Mouse (Mus musculus) MEL (cell line): ENCODE measurements around the gene Itga9. TPM values are rescaled to one million over a fixed set of nuclear protein-coding genes. Genes with fewer than 3 reads are reported as not detected.

ENCODE experiments used
- DNase-seq: peaks from one replicate; pipeline ENCODE4 v3.0.0; 2011; ENCODE audit warnings: low read depth, low spot score
- H3K27ac ChIP-seq: 2 replicates; pipeline ENCODE4 v1.5.1; 2012; ENCODE audit warnings: low read depth, mild to moderate bottlenecking, control low read depth, low read length, moderate library complexity; ENCODE audit not compliant: control insufficient read depth
- H3K27me3 ChIP-seq, 2 experiments: fragments of 150-350 bp in 1 of 2; sonication (generic) in 1 of 2; 2 replicates each; pipeline ENCODE4 v1.6.1; 2012; ENCODE audit warnings: low read length in 2 of 2, mild to moderate bottlenecking in 2 of 2, improper control_type of control experiment in 1 of 2, moderate library complexity in 1 of 2; ENCODE audit not compliant: insufficient read depth in 2 of 2, control insufficient read depth in 1 of 2
- H3K36me3 ChIP-seq, 2 experiments: 2 replicates each; pipeline ENCODE4 v1.6.1; 2012 to 2014; ENCODE audit warnings: low read length in 2 of 2, improper control_type of control experiment in 1 of 2, inconsistent platforms in 1 of 2, mild to moderate bottlenecking in 1 of 2; ENCODE audit not compliant: insufficient read depth in 2 of 2, control insufficient read depth in 1 of 2
- H3K4me1 ChIP-seq, 2 experiments: fragments of 150-350 bp in 1 of 2; sonication (generic) in 1 of 2; 2 replicates each; pipeline ENCODE4 v1.6.1; 2012; ENCODE audit warnings: low read length in 2 of 2, improper control_type of control experiment in 1 of 2, mild to moderate bottlenecking in 1 of 2; ENCODE audit not compliant: insufficient read depth in 2 of 2, control insufficient read depth in 1 of 2
- H3K4me3 ChIP-seq, 2 experiments: fragments of 150-350 bp in 1 of 2; sonication (generic) in 1 of 2; 2 replicates each; pipeline ENCODE4 v1.5.1; 2012; ENCODE audit warnings: low read depth in 2 of 2, low read length in 2 of 2, mild to moderate bottlenecking in 2 of 2, moderate library complexity in 2 of 2, control low read depth in 1 of 2, improper control_type of control experiment in 1 of 2; ENCODE audit not compliant: control insufficient read depth in 1 of 2, insufficient read depth in 1 of 2
- H3K79me2 ChIP-seq: 2 replicates; pipeline ENCODE4 v1.6.1; 2012; ENCODE audit warnings: mild to moderate bottlenecking, low read length, moderate library complexity; ENCODE audit not compliant: control insufficient read depth, poor library complexity, insufficient read depth
- H3K9ac ChIP-seq: 2 replicates; pipeline ENCODE4 v1.6.1; 2012; ENCODE audit warnings: low read depth, mild to moderate bottlenecking, control low read depth, low read length, moderate library complexity; ENCODE audit not compliant: control insufficient read depth, poor library complexity, severe bottlenecking
- H3K9me3 ChIP-seq: fragments of 150-350 bp; sonication (generic); replicated peaks from 2 replicates; pipeline ENCODE4 v1.6.1; 2012; ENCODE audit warnings: mild to moderate bottlenecking, low read length, improper control_type of control experiment, moderate library complexity; ENCODE audit not compliant: insufficient read depth
- BHLHE40 ChIP-seq: IDR thresholded peaks from 2 replicates; pipeline ENCODE4 v1.6.1; 2012; ENCODE audit warnings: low read depth, mild to moderate bottlenecking, inconsistent platforms, low read length, improper control_type of control experiment, borderline replicate concordance
- CHD2 ChIP-seq: IDR thresholded peaks from 2 replicates; pipeline ENCODE4 v1.6.1; 2011; ENCODE audit warnings: low read length, improper control_type of control experiment
- CTCF ChIP-seq, 3 experiments: IDR thresholded peaks in 2 of 3; conservative IDR thresholded peaks in 1 of 3; 2 replicates each; pipeline ENCODE4 v1.5.1; 2011 to 2012; ENCODE audit warnings: low read length in 3 of 3, low read depth in 2 of 3, mild to moderate bottlenecking in 2 of 3, improper control_type of control experiment in 1 of 3, inconsistent platforms in 1 of 3, mixed read lengths in 1 of 3, moderate library complexity in 1 of 3; ENCODE audit not compliant: control insufficient read depth in 1 of 3, insufficient read depth in 1 of 3, poor library complexity in 1 of 3, severe bottlenecking in 1 of 3
- E2F4 ChIP-seq: IDR thresholded peaks from 2 replicates; pipeline ENCODE4 v1.6.1; 2011; ENCODE audit warnings: low read depth, low read length, improper control_type of control experiment, borderline replicate concordance
- ETS1 ChIP-seq: IDR thresholded peaks from 2 replicates; pipeline ENCODE4 v1.6.1; 2012; ENCODE audit warnings: low read depth, mild to moderate bottlenecking, inconsistent platforms, low read length, improper control_type of control experiment, moderate library complexity
- JUND ChIP-seq: IDR thresholded peaks from 2 replicates; pipeline ENCODE4 v1.6.1; 2011; ENCODE audit warnings: low read depth, mild to moderate bottlenecking, improper control_type of control experiment, low read length
- MAFK ChIP-seq: IDR thresholded peaks from 2 replicates; pipeline ENCODE4 v1.6.1; 2011; ENCODE audit warnings: low read depth, mild to moderate bottlenecking, low read length, improper control_type of control experiment, borderline replicate concordance
- MAX ChIP-seq: IDR thresholded peaks from 2 replicates; pipeline ENCODE4 v1.6.1; 2011; ENCODE audit warnings: low read length, improper control_type of control experiment
- MAZ ChIP-seq: IDR thresholded peaks from 2 replicates; pipeline ENCODE4 v1.6.1; 2012; ENCODE audit warnings: low read depth, mild to moderate bottlenecking, inconsistent platforms, low read length, improper control_type of control experiment
- MYB ChIP-seq: IDR thresholded peaks from 2 replicates; pipeline ENCODE4 v1.6.1; 2011; ENCODE audit warnings: mild to moderate bottlenecking, low read depth, low read length, improper control_type of control experiment
- MYC ChIP-seq: IDR thresholded peaks from 2 replicates; pipeline ENCODE4 v1.6.1; 2011; ENCODE audit warnings: low read depth, mild to moderate bottlenecking, low read length, improper control_type of control experiment, moderate library complexity
- POLR2A ChIP-seq, 2 experiments: IDR thresholded peaks; 2 replicates each; pipeline ENCODE4 v1.6.1; 2011 to 2012; ENCODE audit warnings: low read length in 2 of 2, mild to moderate bottlenecking in 2 of 2, control low read depth in 1 of 2, improper control_type of control experiment in 1 of 2, low read depth in 1 of 2, moderate library complexity in 1 of 2; ENCODE audit not compliant: control insufficient read depth in 1 of 2, insufficient read depth in 1 of 2, poor library complexity in 1 of 2
- POLR2AphosphoS5 ChIP-seq: IDR thresholded peaks from 2 replicates; pipeline ENCODE4 v1.6.1; 2012; ENCODE audit warnings: low read depth, borderline replicate concordance, mild to moderate bottlenecking, inconsistent platforms, low read length, moderate library complexity, mixed read lengths
- SMC3 ChIP-seq: IDR thresholded peaks from 2 replicates; pipeline ENCODE4 v1.6.1; 2011; ENCODE audit warnings: low read depth, low read length, improper control_type of control experiment
- TAL1 ChIP-seq: IDR thresholded peaks from 2 replicates; pipeline ENCODE4 v1.6.1; 2012; ENCODE audit warnings: mild to moderate bottlenecking, inconsistent platforms, low read length, moderate library complexity, mixed read lengths
- USF1 ChIP-seq: IDR thresholded peaks from 2 replicates; pipeline ENCODE4 v1.6.1; 2014; ENCODE audit warnings: low read depth, mild to moderate bottlenecking, inconsistent platforms, low read length, improper control_type of control experiment, moderate library complexity
- USF2 ChIP-seq, 2 experiments: IDR thresholded peaks; 2 replicates each; pipeline ENCODE4 v1.6.1; 2011 to 2012; ENCODE audit warnings: improper control_type of control experiment in 2 of 2, low read length in 2 of 2, borderline replicate concordance in 1 of 2, inconsistent platforms in 1 of 2, low read depth in 1 of 2, mild to moderate bottlenecking in 1 of 2; ENCODE audit not compliant: insufficient read depth in 1 of 2
- ZC3H11A ChIP-seq: IDR thresholded peaks from 2 replicates; pipeline ENCODE4 v1.6.1; 2012; ENCODE audit warnings: low read depth, mild to moderate bottlenecking, inconsistent platforms, low read length, improper control_type of control experiment
- ZKSCAN1 ChIP-seq: IDR thresholded peaks from 2 replicates; pipeline ENCODE4 v1.6.1; 2012; ENCODE audit warnings: low read depth, mild to moderate bottlenecking, inconsistent platforms, low read length, improper control_type of control experiment, moderate library complexity
- ZMIZ1 ChIP-seq: IDR thresholded peaks from 2 replicates; pipeline ENCODE4 v1.6.1; 2012; ENCODE audit warnings: low read depth, mild to moderate bottlenecking, inconsistent platforms, low read length, improper control_type of control experiment, moderate library complexity
- ZNF384 ChIP-seq: IDR thresholded peaks from 2 replicates; pipeline ENCODE4 v1.6.1; 2012; ENCODE audit warnings: low read depth, mild to moderate bottlenecking, inconsistent platforms, low read length, improper control_type of control experiment
- polyA plus RNA-seq, 2 experiments: library from polyadenylated mRNA; stranded (reverse) in 1 of 2; unstranded in 1 of 2; fragments of >175 nt in 1 of 2; fragments of >200 nt in 1 of 2; gene quantifications; 2 replicates each; pipeline versions ENCODE4 v1.2.1 to v1.2.4; 2012; ENCODE audit warnings: low replicate concordance in 2 of 2, low read depth in 1 of 2; ENCODE audit not compliant: insufficient read length in 2 of 2, insufficient read depth in 1 of 2, missing spikeins in 1 of 2
- total RNA-seq: library from RNA; depleted of rRNA; stranded (reverse); fragments of 300-350 nt; gene quantifications from 2 replicates; pipeline ENCODE4 v1.2.3, GENCODE M21; 2012

Gene Itga9
- total and polyA plus RNA-seq, 3 experiments = 0.19 to 0.21 TPM; not detected in 1

DNA sequence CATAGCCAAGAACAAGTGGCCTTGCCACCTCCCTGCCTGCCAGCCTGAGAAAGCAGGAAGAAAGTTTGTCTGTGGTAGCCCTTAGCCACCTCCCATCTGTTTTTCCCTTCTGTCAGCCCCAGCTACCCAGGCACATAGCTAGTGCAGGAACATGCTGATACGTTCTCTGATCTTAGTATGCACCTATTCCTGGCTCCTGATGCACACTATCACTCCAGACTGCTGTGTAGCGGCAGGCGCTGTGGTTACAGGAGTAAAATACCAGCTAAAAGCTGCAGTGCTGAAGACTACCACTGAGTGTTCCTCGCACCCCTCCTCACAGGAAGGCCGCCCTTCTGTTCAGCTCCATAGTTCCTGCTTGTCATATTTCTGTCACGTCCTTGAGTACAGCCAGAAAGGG is 234.8 kb downstream of the Itga9 start:
- DNase-seq = no peak
- no peak for TF ChIP-seq JUND
- no peak for TF ChIP-seq CTCF (IDR thresholded peaks at IDR 0.05 in 2 of 3, conservative IDR thresholded peaks at IDR 0.05 in 1 of 3; ENCODE audit: control insufficient read depth in 1 of 3, insufficient read depth in 1 of 3, low read depth in 2 of 3, low read length in 3 of 3, poor library complexity in 1 of 3, severe bottlenecking in 1 of 3)
- no peak for TF ChIP-seq MAX
- TF ChIP-seq ZKSCAN1 = no peak
- H3K4me3 ChIP-seq = no peak overlapping the region
- no peaks in the 10 kb centered on the region for H3K79me2 ChIP-seq
- peaks cover 2 to 9% of the 10 kb centered on the region in 2 experiments; a peak in 2 of 4 replicates for H3K27me3 ChIP-seq
- H3K9ac ChIP-seq = no peak overlapping the region
- H3K27ac ChIP-seq = no peak overlapping the region
- no peaks in the 10 kb centered on the region for H3K9me3 ChIP-seq
- H3K36me3 ChIP-seq = no peaks in the 10 kb centered on the region
- H3K4me1 ChIP-seq = no peaks in the 10 kb centered on the region

DNA sequence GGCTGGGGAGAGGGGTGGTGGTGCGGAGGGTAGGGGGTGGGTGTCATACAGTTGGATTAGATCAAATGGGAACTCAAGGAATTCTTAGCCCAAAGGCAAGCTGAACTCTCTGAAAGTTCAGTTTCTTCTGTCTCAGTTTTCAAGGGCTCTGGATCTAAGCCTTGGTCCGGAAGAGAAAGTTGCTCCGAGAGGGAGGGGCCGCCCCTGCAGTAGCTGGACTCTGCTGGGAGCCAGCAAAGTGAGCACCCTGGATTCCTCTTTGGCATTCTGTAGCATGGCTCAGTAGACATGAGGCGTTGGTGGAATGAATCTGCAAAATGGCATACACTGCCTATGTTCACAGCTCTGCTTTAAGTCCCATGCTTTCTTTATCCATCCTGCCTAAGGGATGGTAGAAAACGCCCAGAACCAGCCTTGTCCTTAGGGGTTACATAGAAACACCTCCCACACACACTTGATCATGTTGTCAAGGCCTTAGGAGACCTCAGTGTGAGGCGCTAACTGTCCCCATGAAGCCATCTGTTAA is 235.5 kb downstream of the Itga9 start:
- Histone ChIP-seq H3K27me3 (peaks cover 7 to 10% of the 10 kb centered on the region in 2 experiments), H3K4me3 (no peak overlapping the region), H3K9ac (no peak overlapping the region), H3K9me3 (no peaks in the 10 kb centered on the region), H3K79me2 (no peaks in the 10 kb centered on the region), H3K4me1 (no peaks in the 10 kb centered on the region), H3K36me3 (no peaks in the 10 kb centered on the region), H3K27ac (no peak overlapping the region)
- DNase-seq = no peak
- no peak for TF ChIP-seq ZC3H11A
- TF ChIP-seq POLR2A (IDR thresholded peaks at IDR 0.05; ENCODE audit: control insufficient read depth in 1 of 2, insufficient read depth in 1 of 2, low read depth in 1 of 2, low read length in 2 of 2, poor library complexity in 1 of 2) = no peak
- no peak for TF ChIP-seq SMC3
- TF ChIP-seq E2F4 = no peak
- no peak for TF ChIP-seq CHD2
- TF ChIP-seq USF1 = no peak
- TF ChIP-seq POLR2AphosphoS5 = no peak
- TF ChIP-seq USF2 (IDR thresholded peaks at IDR 0.05; ENCODE audit: borderline replicate concordance in 1 of 2, insufficient read depth in 1 of 2, low read depth in 1 of 2, low read length in 2 of 2) = no peak
- no peak for TF ChIP-seq MYB
- no peak for TF ChIP-seq ZNF384
- no peak for TF ChIP-seq TAL1
- no peak for TF ChIP-seq MYC
- no peak for TF ChIP-seq BHLHE40
- TF ChIP-seq CTCF (IDR thresholded peaks at IDR 0.05 in 2 of 3, conservative IDR thresholded peaks at IDR 0.05 in 1 of 3; ENCODE audit: control insufficient read depth in 1 of 3, insufficient read depth in 1 of 3, low read depth in 2 of 3, low read length in 3 of 3, poor library complexity in 1 of 3, severe bottlenecking in 1 of 3) = no peak
- no peak for TF ChIP-seq ETS1
- TF ChIP-seq MAZ = no peak
- no peak for TF ChIP-seq MAX
- TF ChIP-seq ZMIZ1 = no peak
- no peak for TF ChIP-seq MAFK
- TF ChIP-seq ZKSCAN1 = no peak
